8 mouse cellular contexts compared by ENCODE assay signal in the genomic region with DNA sequence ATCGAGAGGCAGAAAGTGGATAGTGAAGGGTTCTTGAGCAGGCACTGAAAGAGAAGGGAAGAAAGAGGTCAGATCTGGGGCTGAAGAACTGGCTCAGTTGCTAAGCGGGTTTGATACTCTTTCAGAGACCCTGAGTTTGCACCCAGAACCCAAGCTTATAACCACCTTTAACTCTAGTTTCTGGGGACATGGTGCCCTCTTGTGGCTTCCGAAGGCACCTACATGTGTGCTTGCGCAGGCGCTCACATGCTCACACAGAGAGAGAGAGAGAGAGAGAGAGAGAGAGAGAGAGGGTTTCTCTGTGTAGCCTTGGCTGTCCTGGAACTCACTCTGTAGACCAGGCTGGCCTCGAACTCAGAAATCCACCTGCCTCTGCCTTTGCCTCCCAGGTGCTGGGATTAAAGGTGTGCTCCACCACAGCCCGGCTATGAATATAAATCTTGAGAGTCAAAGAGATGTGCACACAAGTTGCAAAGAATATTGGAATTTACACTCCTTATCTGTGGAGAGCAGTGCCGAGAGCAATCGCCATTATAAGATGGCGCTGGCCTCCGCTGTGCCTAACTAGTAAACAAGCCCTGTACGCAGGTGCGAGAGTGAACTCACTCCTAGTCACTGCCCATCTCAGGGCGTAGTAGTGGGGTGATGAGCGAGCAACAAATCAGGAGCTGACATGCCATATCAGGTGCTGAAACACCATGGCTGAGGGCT. TPM values are rescaled to one million over a fixed set of nuclear protein-coding genes. Genes with fewer than 3 reads are reported as not detected.
DNase-seq lines count a peak whose midpoint lies in the region; ATAC-seq and TF ChIP-seq lines count a peak whose summit lies in the region.
"Not testable (repeated sequence)": the region's sequence is repeated elsewhere in the genome, so short reads cannot be mapped to it uniquely, and the experiment has no call there.

A gene (minus strand): TSS at position 18 of the 711 bp plus-strand sequence.

- intact Hi-C loops in heart, postnatal 25 days (cut with DNase I) = loop anchor here (2.0 kb wide), 2 partner anchors 44 to 94 kb away; no protein-coding TSS in a partner anchor

- peak; percentile 89 for DNase-seq in R1 (ENCODE audit: low read depth, low spot score)
- peak; percentile 63 to 67 for DNase-seq in cerebellum, postnatal 10 days
- not testable (repeated sequence) for DNase-seq in heart, postnatal 25 days (ENCODE audit: low spot score)
- peak; percentile 52 for DNase-seq in layer of hippocampus, adult 11-12 months (ENCODE audit: low spot score)
- DNase-seq in urinary bladder, postnatal 14 days (ENCODE audit: low spot score) = peak; percentile 39

- H3K4me3 ChIP-seq in forebrain, embryonic 16.5 days (replicated peaks; ENCODE audit: low read length); lung, embryonic 16.5 days (ENCODE audit: low read length); olfactory bulb, adult 2 months (ENCODE audit: insufficient read depth, low read depth, low read length): not testable (repeated sequence)

- H3K4me2 ChIP-seq in forebrain, embryonic 16.5 days (ENCODE audit: low read length); lung, embryonic 16.5 days (ENCODE audit: low read depth, low read length): not testable (repeated sequence)

- peak; percentile 32; the same call in 1 of the 2 replicates for ATAC-seq in forebrain, embryonic 16.5 days
- ATAC-seq in lung, embryonic 16.5 days (ENCODE audit: low read depth) = peak; percentile 19; the same call in 1 of the 2 replicates

- not testable (repeated sequence) for H3K27me3 ChIP-seq in forebrain, embryonic 16.5 days (replicated peaks; ENCODE audit: control insufficient read depth, insufficient read depth, low read length); lung, embryonic 16.5 days (ENCODE audit: control insufficient read depth, insufficient read depth, low read depth, low read length)

- H3K36me3 ChIP-seq in forebrain, embryonic 16.5 days (ENCODE audit: control insufficient read depth, insufficient read depth); lung, embryonic 16.5 days (ENCODE audit: control insufficient read depth, insufficient read depth, low read length): not testable (repeated sequence)

- peaks cover 10% of the 10 kb centered on the region for H3K4me1 ChIP-seq in forebrain, embryonic 16.5 days (replicated peaks; ENCODE audit: control insufficient read depth, insufficient read depth, low read length)
- peaks cover 11% of the 10 kb centered on the region for H3K4me1 ChIP-seq in lung, embryonic 16.5 days (replicated peaks; ENCODE audit: control insufficient read depth, insufficient read depth, low read length)
- peaks cover 13% of the 10 kb centered on the region for H3K4me1 ChIP-seq in olfactory bulb, adult 2 months (ENCODE audit: control insufficient read depth, insufficient read depth, low read length)

- peak; percentile 19; the same call in 1 of the 2 replicates for TF ChIP-seq CTCF in olfactory bulb, adult 2 months (IDR thresholded peaks at IDR 0.05; ENCODE audit: insufficient read depth, low read depth, low read length)

- H3K9me3 ChIP-seq in forebrain, embryonic 16.5 days (ENCODE audit: control insufficient read depth, low read length); lung, embryonic 16.5 days (ENCODE audit: control insufficient read depth, low read length): not testable (repeated sequence)

- H3K9ac ChIP-seq in forebrain, embryonic 16.5 days (replicated peaks; ENCODE audit: low read depth, low read length); lung, embryonic 16.5 days (ENCODE audit: low read length): not testable (repeated sequence)

- not testable (repeated sequence) for TF ChIP-seq POLR2A in olfactory bulb, adult 2 months (IDR thresholded peaks at IDR 0.05; ENCODE audit: insufficient read depth, low read depth, low read length)

- not testable (repeated sequence) for H3K27ac ChIP-seq in forebrain, embryonic 16.5 days (ENCODE audit: low read length); lung, embryonic 16.5 days (ENCODE audit: low read length); olfactory bulb, adult 2 months (ENCODE audit: insufficient read depth, low read depth, low read length)

- WGBS in forebrain, embryonic 16.5 days = 65% methylated on average over 15 of the region's 15 CpGs
- WGBS in lung, embryonic 16.5 days = 59% methylated on average over 15 of the region's 15 CpGs
- WGBS in olfactory bulb, adult 2 months = 67% methylated on average over 15 of the region's 15 CpGs

RNA-seq across cellular contexts. Expression of the gene that starts here (rescaled TPM):
- 1.2 and 1.7 TPM in 2 replicates for polyA plus RNA-seq in forebrain, embryonic 16.5 days (2015; fragmentation: Nextera tagmentation; extraction: Ambion mirVana)
- total RNA-seq in heart, postnatal 25 days (2021) = over 10,000 TPM in 1 of 2 experiments, 1,000 to 10,000 TPM in 1; 9,719 to 10,316 TPM
- 77.2 and 102 TPM in 2 replicates for polyA plus RNA-seq in lung, embryonic 16.5 days (2015; fragmentation: Nextera tagmentation; extraction: Ambion mirVana)
- not detected in 2 replicates for polyA plus RNA-seq in olfactory bulb, adult 2 months (2012; ENCODE audit: insufficient read depth, insufficient read length, low replicate concordance, missing spikeins)

Comparison
In these comparisons a context has a peak if more than half of its experiments do, and no peak if none do; other contexts are left out.
1. RNA of the gene that starts here (polyA plus RNA-seq): 77.2 to 102 TPM in lung, embryonic 16.5 days; 1.2 to 1.7 TPM in forebrain, embryonic 16.5 days and not detected in olfactory bulb, adult 2 months; every median in the first group is over 10 times any median in the second.